Mouse (Mus musculus) heart, adult 9 months (tissue): ENCODE measurements around the gene Abcc4.

Source experiments
- DNase-seq, 2 experiments: peaks; one replicate each; pipeline ENCODE4 v3.0.0; 2022; ENCODE audit warnings: low spot score in 2 of 2

The Abcc4 gene

GRCm38 (mm10) chr14:118435676-118436330 is 270.2 kb downstream of the Abcc4 start:
- no peak for DNase-seq

- no peak for DNase-seq
These were observed 271.2 kb downstream of the Abcc4 start for GRCm38 (mm10) chr14:118434842-118435241.

GRCm38 (mm10) chr14:118433848-118434247 is 272.2 kb downstream of the Abcc4 start:
- DNase-seq: no peak
